Mouse (Mus musculus): ENCODE measurements around the gene Gm42420. TPM values are rescaled to one million over a fixed set of nuclear protein-coding genes. Genes with fewer than 3 reads are reported as not detected.

Gm42420 gene
- polyA plus RNA-seq (2015; fragmentation: Nextera tagmentation; extraction: Ambion mirVana), result 0.88 and 2.6 TPM in 2 replicates

GRCm38 (mm10) chr6:39585517-39585916, at the start of gene Gm42420:
Gene Gm42420 (plus strand): TSS chr6:39585753.
- no peaks in the 10 kb centered on the region for H3K4me1 ChIP-seq
- no peaks in the 10 kb centered on the region for H3K9me3 ChIP-seq
- H3K9ac ChIP-seq, result no peak within 1 kb of the TSS
- ATAC-seq (replicated peaks), result no peak
- no peaks in the 10 kb centered on the region for H3K27me3 ChIP-seq (replicated peaks)
- no peak within 1 kb of the TSS for H3K4me3 ChIP-seq
- WGBS, result 93% methylated on average over 6 of the region's 6 CpGs
- H3K36me3 ChIP-seq (replicated peaks), result peaks cover 55% of the 10 kb centered on the region
- no peak within 1 kb of the TSS for H3K27ac ChIP-seq
- H3K4me2 ChIP-seq, result no peak within 1 kb of the TSS

GRCm38 (mm10) chr6:39536621-39537020, 48.9 kb upstream of the Gm42420 start:
- Histone ChIP-seq H3K9ac (no peak overlapping the region), H3K27me3 (replicated peaks) (no peaks in the 10 kb centered on the region), H3K36me3 (replicated peaks) (no peaks in the 10 kb centered on the region), H3K9me3 (no peaks in the 10 kb centered on the region), H3K27ac (no peak overlapping the region), H3K4me2 (no peak overlapping the region), H3K4me1 (peaks cover 24% of the 10 kb centered on the region), H3K4me3 (no peak overlapping the region)
- WGBS, result 72% methylated on average over 1 of the region's 1 CpGs
- ATAC-seq (replicated peaks), result no peak

GRCm38 (mm10) chr6:39537276-39537675, 48.3 kb upstream of the Gm42420 start:
- no peaks in the 10 kb centered on the region for H3K27me3 ChIP-seq (replicated peaks)
- no peak overlapping the region for H3K27ac ChIP-seq
- no peaks in the 10 kb centered on the region for H3K36me3 ChIP-seq (replicated peaks)
- peaks cover 24% of the 10 kb centered on the region for H3K4me1 ChIP-seq
- no peaks in the 10 kb centered on the region for H3K9me3 ChIP-seq
- no peak overlapping the region for H3K4me2 ChIP-seq
- H3K4me3 ChIP-seq, result no peak overlapping the region
- no peak overlapping the region for H3K9ac ChIP-seq
- 98% methylated on average over 5 of the region's 5 CpGs for WGBS
- no peak for ATAC-seq (replicated peaks)

GRCm38 (mm10) chr6:39538227-39538626, 47.3 kb upstream of the Gm42420 start:
- no peak for ATAC-seq (replicated peaks)
- Histone ChIP-seq H3K4me3 (no peak overlapping the region), H3K9me3 (no peaks in the 10 kb centered on the region), H3K4me1 (peaks cover 34% of the 10 kb centered on the region), H3K27ac (no peak overlapping the region), H3K4me2 (no peak overlapping the region), H3K9ac (no peak overlapping the region), H3K27me3 (replicated peaks) (no peaks in the 10 kb centered on the region), H3K36me3 (replicated peaks) (no peaks in the 10 kb centered on the region)
- WGBS, result 82% methylated on average over 8 of the region's 8 CpGs

GRCm38 (mm10) chr6:39539679-39540155, 45.8 kb upstream of the Gm42420 start:
- 0 out of 2 replicates have a peak overlapping the region, but pooled peaks have one; percentile 10 for H3K9ac ChIP-seq
- H3K27ac ChIP-seq, result peak overlapping the region; percentile 35; the same call in 1 of the 2 replicates
- H3K27me3 ChIP-seq (replicated peaks), result no peaks in the 10 kb centered on the region
- H3K4me1 ChIP-seq, result peaks cover 49% of the 10 kb centered on the region
- no peak overlapping the region for H3K4me3 ChIP-seq
- no peak for ATAC-seq (replicated peaks)
- H3K9me3 ChIP-seq, result no peaks in the 10 kb centered on the region
- H3K36me3 ChIP-seq (replicated peaks), result no peaks in the 10 kb centered on the region
- peak overlapping the region; percentile 28 for H3K4me2 ChIP-seq
- 17% methylated on average over 7 of the region's 7 CpGs for WGBS

GRCm38 (mm10) chr6:39540563-39540962, 45.0 kb upstream of the Gm42420 start:
- H3K4me2 ChIP-seq, result no peak overlapping the region
- no peaks in the 10 kb centered on the region for H3K27me3 ChIP-seq (replicated peaks)
- H3K4me1 ChIP-seq, result peaks cover 57% of the 10 kb centered on the region
- no peak overlapping the region for H3K4me3 ChIP-seq
- no peak for ATAC-seq (replicated peaks)
- H3K36me3 ChIP-seq (replicated peaks), result no peaks in the 10 kb centered on the region
- H3K9me3 ChIP-seq, result no peaks in the 10 kb centered on the region
- 48% methylated on average over 2 of the region's 2 CpGs for WGBS
- H3K9ac ChIP-seq, result no peak overlapping the region
- no peak overlapping the region for H3K27ac ChIP-seq

GRCm38 (mm10) chr6:39542631-39543597, 42.6 kb upstream of the Gm42420 start:
- WGBS, result 17% methylated on average over 15 of the region's 15 CpGs
- Histone ChIP-seq H3K4me1 (peaks cover 59% of the 10 kb centered on the region), H3K36me3 (replicated peaks) (no peaks in the 10 kb centered on the region), H3K4me2 (peak overlapping the region; percentile 21; the same call in 1 of the 2 replicates), H3K9ac (no peak overlapping the region), H3K9me3 (no peaks in the 10 kb centered on the region), H3K4me3 (no peak overlapping the region), H3K27ac (peak overlapping the region; percentile 71), H3K27me3 (replicated peaks) (no peaks in the 10 kb centered on the region)
- ATAC-seq (replicated peaks), result peak; percentile 77

- Histone ChIP-seq H3K4me1 (peaks cover 54% of the 10 kb centered on the region), H3K9ac (no peak overlapping the region), H3K9me3 (no peaks in the 10 kb centered on the region), H3K4me3 (no peak overlapping the region), H3K27me3 (replicated peaks) (no peaks in the 10 kb centered on the region), H3K27ac (peak overlapping the region; percentile 71), H3K36me3 (replicated peaks) (no peaks in the 10 kb centered on the region), H3K4me2 (no peak overlapping the region)
- ATAC-seq (replicated peaks), result no peak
- WGBS, result 22% methylated on average over 15 of the region's 15 CpGs
Observed at GRCm38 (mm10) chr6:39543769-39544420, 41.7 kb upstream of the Gm42420 start.

- H3K4me3 ChIP-seq, result no peak overlapping the region
- H3K9ac ChIP-seq, result no peak overlapping the region
- 85% methylated on average over 7 of the region's 7 CpGs for WGBS
- ATAC-seq (replicated peaks), result no peak
- H3K27me3 ChIP-seq (replicated peaks), result no peaks in the 10 kb centered on the region
- no peaks in the 10 kb centered on the region for H3K9me3 ChIP-seq
- 0 out of 2 replicates have a peak overlapping the region, but pooled peaks have one; percentile 4 for H3K27ac ChIP-seq
- H3K4me2 ChIP-seq, result no peak overlapping the region
- no peaks in the 10 kb centered on the region for H3K36me3 ChIP-seq (replicated peaks)
- peaks cover 40% of the 10 kb centered on the region for H3K4me1 ChIP-seq
Observed at GRCm38 (mm10) chr6:39545474-39545873, 40.1 kb upstream of the Gm42420 start.

- H3K4me3 ChIP-seq, result no peak overlapping the region
- no peaks in the 10 kb centered on the region for H3K27me3 ChIP-seq (replicated peaks)
- H3K9ac ChIP-seq, result no peak overlapping the region
- H3K4me1 ChIP-seq, result peaks cover 33% of the 10 kb centered on the region
- H3K36me3 ChIP-seq (replicated peaks), result no peaks in the 10 kb centered on the region
- H3K9me3 ChIP-seq, result no peaks in the 10 kb centered on the region
- H3K4me2 ChIP-seq, result no peak overlapping the region
- WGBS, result 75% methylated on average over 5 of the region's 5 CpGs
- no peak overlapping the region for H3K27ac ChIP-seq
- ATAC-seq (replicated peaks), result no peak
Observed at GRCm38 (mm10) chr6:39548030-39548429, 37.5 kb upstream of the Gm42420 start.

GRCm38 (mm10) chr6:39551981-39552636, 33.4 kb upstream of the Gm42420 start:
- H3K4me1 ChIP-seq, result peaks cover 35% of the 10 kb centered on the region

More at GRCm38 (mm10) chr6:39551981-39552636, 33.4 kb upstream of the Gm42420 start:
- Histone ChIP-seq H3K9me3 (no peaks in the 10 kb centered on the region), H3K27me3 (replicated peaks) (no peaks in the 10 kb centered on the region), H3K36me3 (replicated peaks) (no peaks in the 10 kb centered on the region), H3K4me3 (no peak overlapping the region), H3K27ac (no peak overlapping the region), H3K9ac (no peak overlapping the region), H3K4me2 (no peak overlapping the region)
- ATAC-seq (replicated peaks), result no peak
- WGBS, result 62% methylated on average over 8 of the region's 8 CpGs
